Mouse (Mus musculus) hindbrain, postnatal 0 days (tissue): ENCODE data around the gene Psen1. TPM values are rescaled to one million over a fixed set of nuclear protein-coding genes. Genes with fewer than 3 reads are reported as not detected.

Experiments used
- ATAC-seq: fragments of 200-750 bp; cut with Nextera tagmentation; 2 replicates; pipeline ENCODE4 v1.8.0; 2017; ENCODE audit warnings: mild to moderate bottlenecking, moderate TSS enrichment, moderate library complexity
- DNase-seq: peaks from one replicate; pipeline ENCODE4 v3.0.0-alpha.2; 2015; ENCODE audit warnings: low spot score
- H3K27ac ChIP-seq: fragments of 300-500 bp; sonication (generic); 2 replicates; pipeline ENCODE4 v1.5.1; 2014; ENCODE audit warnings: mild to moderate bottlenecking
- H3K27me3 ChIP-seq: fragments of 300-500 bp; sonication (generic); 2 replicates; pipeline ENCODE4 v1.6.1; 2014; ENCODE audit warnings: low read length, mixed read lengths; ENCODE audit not compliant: insufficient read depth
- H3K36me3 ChIP-seq: fragments of 300-500 bp; sonication (generic); 2 replicates; pipeline ENCODE4 v1.6.1; 2014; ENCODE audit warnings: low read length, mixed read lengths; ENCODE audit not compliant: insufficient read depth
- H3K4me1 ChIP-seq: fragments of 300-500 bp; sonication (generic); 2 replicates; pipeline ENCODE4 v1.6.1; 2014; ENCODE audit warnings: antibody characterized with exemption, low read length, mixed read lengths; ENCODE audit not compliant: insufficient read depth
- H3K4me2 ChIP-seq: fragments of 300-500 bp; sonication (generic); 2 replicates; pipeline ENCODE4 v1.6.1; 2014; ENCODE audit warnings: low read depth, mild to moderate bottlenecking, low read length, moderate library complexity, mixed read lengths
- H3K4me3 ChIP-seq: fragments of 300-500 bp; sonication (generic); 2 replicates; pipeline ENCODE4 v1.5.1; 2014; ENCODE audit warnings: low read length
- H3K9ac ChIP-seq: fragments of 300-500 bp; sonication (generic); replicated peaks from 2 replicates; pipeline ENCODE4 v1.6.1; 2014; ENCODE audit warnings: mild to moderate bottlenecking, low read length, moderate library complexity, mixed read lengths
- H3K9me3 ChIP-seq: fragments of 300-500 bp; sonication (generic); 2 replicates; pipeline ENCODE4 v1.6.1; 2016; ENCODE audit warnings: low read length, mixed read lengths
- CTCF ChIP-seq: IDR thresholded peaks from 2 replicates; pipeline ENCODE4 v1.5.1; 2016; ENCODE audit warnings: antibody characterized with exemption, control low read depth, low read depth
- WGBS: fragments of 180-500 bp; shearing (Covaris S2); extraction: QIAGEN DNeasy Blood & Tissue Kit; methylation state at CpG from one replicate; pipeline ENCODE4 v1.1.7; 2014; 5-methylcytosine and 5-hydroxymethylcytosine counted together
- polyA plus RNA-seq: library from polyadenylated mRNA; unstranded; fragments of >200 nt; fragmentation: Nextera tagmentation; extraction: Ambion mirVana; gene quantifications from 2 replicates; pipeline ENCODE4 v1.2.1, GENCODE M21; 2015
- total RNA-seq: library from RNA; depleted of rRNA; stranded (reverse); fragments of >200 nt; gene quantifications from 2 replicates; pipeline ENCODE4 v1.2.3, GENCODE M21; 2014

Gene Psen1
- total and polyA plus RNA-seq, 2 experiments from 2014 or later, result 56.0 to 64.5 TPM

DNA sequence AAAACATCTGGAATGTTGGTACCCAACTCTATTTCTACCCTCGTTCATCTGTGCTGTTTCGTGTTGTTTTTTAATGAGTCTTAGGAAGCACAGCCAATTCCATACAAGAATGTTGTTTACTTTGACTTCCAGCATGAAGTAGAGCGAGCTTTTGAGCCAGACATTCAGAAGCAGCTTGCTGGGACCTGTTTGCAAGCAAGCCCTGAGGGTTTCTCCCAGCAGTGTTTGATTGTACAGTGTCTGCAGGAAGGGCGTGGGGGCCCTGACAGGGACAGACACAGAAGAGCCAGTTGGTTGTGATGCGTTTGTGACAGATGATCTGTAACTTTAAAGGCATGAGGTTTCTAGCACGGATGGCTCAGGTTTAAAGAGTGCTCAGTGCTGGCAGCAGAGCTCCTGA is 33.3 kb downstream of the Psen1 start:
- 79% methylated on average over 6 of the region's 6 CpGs for WGBS
- ATAC-seq (no peak), DNase-seq (no peak)
- Histone ChIP-seq H3K4me2 (no peak overlapping the region), H3K27me3 (no peaks in the 10 kb centered on the region), H3K9ac (no peak overlapping the region), H3K36me3 (peaks cover 41% of the 10 kb centered on the region), H3K4me1 (no peaks in the 10 kb centered on the region), H3K9me3 (no peaks in the 10 kb centered on the region), H3K27ac (peak overlapping the region; percentile 36; the same call in 1 of the 2 replicates), H3K4me3 (no peak overlapping the region)
- no peak for TF ChIP-seq CTCF

DNA sequence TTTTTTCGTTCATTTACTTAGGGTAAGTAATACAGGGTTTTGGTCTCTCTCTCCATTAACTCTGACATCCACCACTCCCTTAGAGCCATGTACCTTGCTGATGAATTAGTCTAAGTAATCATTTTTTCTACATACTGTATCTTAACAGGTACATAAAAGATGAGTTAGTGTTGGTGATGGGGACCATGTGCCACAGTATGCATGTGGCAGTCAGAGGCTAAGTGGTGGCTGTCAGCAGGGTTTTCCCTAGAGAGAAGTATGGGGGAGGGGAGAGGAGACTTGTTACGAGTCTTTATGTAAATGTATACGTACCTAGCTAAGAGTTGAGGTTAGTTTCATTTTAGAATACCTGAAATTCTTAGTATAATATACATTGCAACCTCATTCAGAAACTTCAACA is 35.1 kb downstream of the Psen1 start:
- H3K9me3 ChIP-seq, result no peaks in the 10 kb centered on the region
- no peak overlapping the region for H3K4me3 ChIP-seq
- no peaks in the 10 kb centered on the region for H3K4me1 ChIP-seq
- no peak overlapping the region for H3K4me2 ChIP-seq
- H3K27ac ChIP-seq, result no peak overlapping the region
- no peak for TF ChIP-seq CTCF
- no peaks in the 10 kb centered on the region for H3K27me3 ChIP-seq
- no peak for DNase-seq
- peaks cover 35% of the 10 kb centered on the region for H3K36me3 ChIP-seq
- 82% methylated on average over 3 of the region's 3 CpGs for WGBS
- H3K9ac ChIP-seq, result no peak overlapping the region
- no peak for ATAC-seq

DNA sequence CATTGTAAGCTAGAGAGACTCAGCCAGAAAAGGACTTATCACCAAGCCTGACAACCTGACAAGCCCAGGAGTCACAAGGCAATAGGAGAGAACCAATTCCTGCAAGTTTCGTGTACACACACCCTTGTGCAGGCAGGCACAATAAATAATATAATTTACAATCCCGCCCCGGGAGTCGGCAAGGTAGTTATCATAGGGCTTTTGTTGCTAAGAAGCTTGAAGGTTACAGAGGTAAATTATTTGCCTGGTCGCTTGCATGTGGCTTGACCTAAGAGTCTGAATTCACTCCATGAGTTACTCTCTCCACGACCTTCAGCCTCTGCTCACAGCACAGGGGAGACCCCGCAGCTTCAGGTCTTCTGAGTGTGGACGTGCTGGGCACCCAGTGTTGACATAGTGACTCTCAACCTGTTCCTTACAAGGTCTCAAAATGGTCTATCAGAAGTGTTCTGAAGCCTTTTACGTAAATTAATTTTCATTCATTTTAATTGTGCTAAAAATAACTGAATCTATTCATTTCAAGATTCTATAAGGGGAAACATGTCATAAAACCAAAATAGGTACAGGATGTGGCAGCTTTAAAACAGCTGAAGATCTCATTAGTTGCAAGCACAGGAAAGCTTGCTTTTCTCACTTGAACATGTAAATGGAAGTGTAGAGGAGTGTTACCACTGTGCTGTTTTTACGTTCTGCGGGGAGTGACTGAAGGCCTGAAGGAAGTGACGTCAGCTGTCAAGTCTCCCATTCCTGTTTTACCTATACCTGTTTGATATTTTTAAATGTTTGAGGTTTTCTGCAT is 38.8 kb downstream of the Psen1 start:
- Histone ChIP-seq H3K4me1 (no peaks in the 10 kb centered on the region), H3K36me3 (peaks cover 69% of the 10 kb centered on the region), H3K4me3 (no peak overlapping the region), H3K27ac (no peak overlapping the region), H3K9me3 (no peaks in the 10 kb centered on the region), H3K9ac (no peak overlapping the region), H3K4me2 (no peak overlapping the region), H3K27me3 (no peaks in the 10 kb centered on the region)
- WGBS, result 93% methylated on average over 12 of the region's 12 CpGs
- TF ChIP-seq CTCF, result no peak
- no peak for ATAC-seq
- DNase-seq, result no peak

DNA sequence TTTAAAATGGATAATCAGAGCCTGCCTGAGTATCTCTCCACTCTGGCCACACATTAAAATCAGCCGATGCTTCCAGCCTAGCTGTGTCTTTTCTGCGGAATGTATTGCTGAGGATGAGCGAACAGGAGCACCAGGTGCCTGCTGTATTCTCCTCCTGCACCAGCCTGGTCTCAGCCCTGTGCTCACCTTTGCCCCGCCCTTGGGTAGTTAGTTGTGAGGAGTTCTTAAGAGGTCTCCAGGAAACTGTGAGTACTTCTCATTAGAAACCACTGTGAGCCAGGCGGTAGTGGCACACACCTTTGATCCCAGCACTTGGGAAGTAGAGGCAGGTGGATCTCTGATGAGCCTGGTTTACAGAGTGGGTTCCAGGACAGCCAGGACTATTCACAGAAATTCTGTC is 44.3 kb downstream of the Psen1 start:
- Histone ChIP-seq H3K27ac (no peak overlapping the region), H3K4me3 (no peak overlapping the region), H3K27me3 (no peaks in the 10 kb centered on the region), H3K4me1 (no peaks in the 10 kb centered on the region), H3K36me3 (peaks cover 65% of the 10 kb centered on the region), H3K4me2 (no peak overlapping the region), H3K9ac (no peak overlapping the region), H3K9me3 (no peaks in the 10 kb centered on the region)
- TF ChIP-seq CTCF, result no peak
- DNase-seq (no peak), ATAC-seq (no peak)
- WGBS, result 96% methylated on average over 5 of the region's 5 CpGs

DNA sequence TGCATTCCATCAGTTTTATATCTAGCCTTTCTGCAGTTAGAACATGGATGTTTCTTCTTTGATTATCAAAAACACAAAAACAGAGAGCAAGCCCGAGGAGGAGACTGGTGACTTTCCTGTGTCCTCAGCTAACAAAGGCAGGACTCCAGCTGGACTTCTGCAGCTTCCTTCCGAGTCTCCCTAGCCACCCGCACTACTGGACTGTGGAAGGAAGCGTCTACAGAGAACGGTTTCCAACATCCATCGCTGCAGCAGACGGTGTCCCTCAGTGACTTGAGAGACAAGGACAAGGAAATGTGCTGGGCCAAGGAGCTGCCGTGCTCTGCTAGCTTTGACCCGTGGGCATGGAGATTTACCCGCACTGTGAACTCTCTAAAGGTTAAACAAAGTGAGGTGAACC is 46.1 kb downstream of the Psen1 start:
- Histone ChIP-seq H3K9ac (no peak overlapping the region), H3K27me3 (no peaks in the 10 kb centered on the region), H3K36me3 (peaks cover 53% of the 10 kb centered on the region), H3K9me3 (no peaks in the 10 kb centered on the region), H3K4me3 (no peak overlapping the region), H3K4me2 (no peak overlapping the region), H3K27ac (no peak overlapping the region), H3K4me1 (no peaks in the 10 kb centered on the region)
- DNase-seq, result no peak
- 86% methylated on average over 10 of the region's 10 CpGs for WGBS
- ATAC-seq, result no peak
- TF ChIP-seq CTCF, result no peak

DNA sequence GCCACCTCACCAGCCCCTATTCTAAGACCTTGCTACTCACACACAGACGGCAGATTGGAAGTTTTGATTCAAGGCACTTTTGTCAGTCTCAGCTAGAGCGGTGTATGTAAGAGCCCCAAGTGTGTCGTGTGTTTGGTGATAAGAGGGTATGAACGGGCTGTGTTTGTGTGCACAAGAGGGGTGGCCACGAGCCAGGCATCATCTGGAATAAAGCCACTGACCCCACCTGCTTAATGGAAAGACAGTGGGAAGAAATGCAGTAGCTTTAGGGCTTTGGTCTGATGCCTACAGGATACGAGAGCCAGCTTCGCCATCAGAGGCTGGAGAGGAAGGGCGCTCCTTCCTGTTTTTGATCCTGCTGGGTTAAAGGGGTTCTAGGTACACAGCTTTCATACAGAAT is 48.3 kb downstream of the Psen1 start:
- Histone ChIP-seq H3K27me3 (no peaks in the 10 kb centered on the region), H3K4me1 (no peaks in the 10 kb centered on the region), H3K9ac (no peak overlapping the region), H3K9me3 (no peaks in the 10 kb centered on the region), H3K4me3 (no peak overlapping the region), H3K27ac (no peak overlapping the region), H3K4me2 (no peak overlapping the region), H3K36me3 (peaks cover 33% of the 10 kb centered on the region)
- no peak for DNase-seq
- WGBS, result 68% methylated on average over 8 of the region's 8 CpGs
- no peak for TF ChIP-seq CTCF
- no peak for ATAC-seq

DNA sequence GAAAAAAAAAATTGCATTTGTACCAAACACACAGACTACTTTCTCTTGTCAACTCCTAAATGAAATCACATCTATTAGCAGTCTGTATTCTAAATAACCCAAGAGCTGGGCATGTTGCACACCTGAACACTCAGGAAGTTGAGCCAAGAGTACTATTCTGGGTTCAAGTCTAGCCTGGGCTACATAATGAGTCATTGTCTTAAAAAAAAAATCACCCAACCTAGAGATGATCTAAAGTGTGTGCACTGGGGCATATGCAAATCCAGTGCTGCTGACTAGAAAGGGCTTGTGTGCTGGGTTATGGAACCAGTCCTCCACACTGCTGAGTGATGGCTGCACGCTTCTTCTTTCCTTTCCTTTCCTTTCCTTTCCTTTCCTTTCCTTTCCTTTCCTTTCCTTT is 50.7 kb downstream of the Psen1 start:
- Histone ChIP-seq H3K4me3 (no peak overlapping the region), H3K27ac (no peak overlapping the region), H3K9ac (no peak overlapping the region), H3K9me3 (no peaks in the 10 kb centered on the region), H3K4me1 (no peaks in the 10 kb centered on the region), H3K36me3 (peaks cover 12% of the 10 kb centered on the region), H3K4me2 (no peak overlapping the region), H3K27me3 (no peaks in the 10 kb centered on the region)
- TF ChIP-seq CTCF, result no peak
- ATAC-seq (no peak), DNase-seq (no peak)
- WGBS, result 96% methylated on average over 1 of the region's 1 CpGs
